Mouse (Mus musculus) ES-Bruce4 (cell line): ENCODE data around the gene Hemgn. TPM values are rescaled to one million over a fixed set of nuclear protein-coding genes. Genes with fewer than 3 reads are reported as not detected.

Source experiments
- H3K27ac ChIP-seq: 2 replicates; pipeline ENCODE4 v1.5.1; 2012; ENCODE audit warnings: low read length, inconsistent platforms; ENCODE audit not compliant: insufficient read depth
- H3K27me3 ChIP-seq: 2 replicates; pipeline ENCODE4 v1.6.1; 2012; ENCODE audit warnings: mild to moderate bottlenecking, low read length, inconsistent platforms; ENCODE audit not compliant: control insufficient read depth, poor library complexity, insufficient read depth, severe bottlenecking
- H3K36me3 ChIP-seq: 2 replicates; pipeline ENCODE4 v1.6.1; 2012; ENCODE audit warnings: inconsistent platforms, mild to moderate bottlenecking, low read length, moderate library complexity; ENCODE audit not compliant: control insufficient read depth, poor library complexity, insufficient read depth, severe bottlenecking
- H3K4me1 ChIP-seq: one replicate; pipeline ENCODE4 v1.8.1; 2011; ENCODE audit warnings: low read length; ENCODE audit not compliant: control insufficient read depth, insufficient read depth
- H3K4me3 ChIP-seq: 2 replicates; pipeline ENCODE4 v1.5.1; 2011; ENCODE audit warnings: low read depth, mild to moderate bottlenecking, low read length
- H3K9ac ChIP-seq: 2 replicates; pipeline ENCODE4 v1.6.1; 2012; ENCODE audit warnings: low read depth, mild to moderate bottlenecking, inconsistent platforms; ENCODE audit not compliant: poor library complexity, severe bottlenecking
- H3K9me3 ChIP-seq: replicated peaks from 2 replicates; pipeline ENCODE4 v1.6.1; 2012; ENCODE audit warnings: mild to moderate bottlenecking, low read length, inconsistent platforms; ENCODE audit not compliant: control insufficient read depth, poor library complexity, insufficient read depth, severe bottlenecking
- CTCF ChIP-seq: IDR thresholded peaks from one replicate; pipeline ENCODE4 v1.8.1; 2011; ENCODE audit warnings: low read depth, low read length
- EP300 ChIP-seq: IDR thresholded peaks from 2 replicates; pipeline ENCODE4 v1.6.1; 2011; ENCODE audit warnings: low read depth, low read length; ENCODE audit not compliant: insufficient read depth
- POLR2A ChIP-seq: IDR thresholded peaks from one replicate; pipeline ENCODE4 v1.8.1; 2011; ENCODE audit warnings: low read length; ENCODE audit not compliant: insufficient read depth
- polyA plus RNA-seq: library from polyadenylated mRNA; stranded (reverse); fragments of >200 nt; gene quantifications from 2 replicates; pipeline ENCODE4 v1.2.4, GENCODE M21; 2011; ENCODE audit warnings: low read depth; ENCODE audit not compliant: missing spikeins, insufficient read depth, insufficient read length

The Hemgn gene
- polyA plus RNA-seq, 1 experiment, result not detected

DNA sequence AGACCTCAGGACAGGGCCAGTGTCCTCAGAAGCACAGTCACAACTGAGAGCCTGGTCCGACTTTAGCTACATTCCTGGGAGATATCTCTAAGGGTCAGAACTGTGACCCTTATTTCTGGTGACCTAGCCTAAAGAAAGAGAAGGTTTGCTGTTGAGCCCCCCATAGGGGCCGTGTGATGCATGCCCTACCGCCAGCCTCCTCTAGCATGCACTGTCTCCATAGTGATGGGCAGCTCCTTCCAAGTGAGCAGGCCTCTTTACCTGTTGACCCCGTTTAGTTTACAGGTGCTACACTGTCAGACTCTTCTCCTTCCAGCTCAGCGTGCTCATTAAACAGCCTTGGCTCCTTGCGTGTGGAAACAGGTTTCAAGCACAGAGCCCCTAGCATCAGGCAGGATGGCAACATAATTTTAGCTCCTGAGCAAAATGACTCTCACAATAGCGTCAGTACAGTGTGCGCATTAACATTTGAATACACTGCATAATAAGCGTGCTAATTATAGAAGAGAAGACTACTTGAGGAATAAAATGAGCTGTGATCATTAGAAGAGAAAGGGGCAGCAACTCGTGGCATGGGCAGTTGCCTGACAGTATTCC lies 15.7 kb upstream of the Hemgn start:
- H3K27me3 ChIP-seq, result no peaks in the 10 kb centered on the region; the same call in 1 of the 2 replicates
- H3K36me3 ChIP-seq, result no peaks in the 10 kb centered on the region
- no peak overlapping the region for H3K9ac ChIP-seq
- H3K4me1 ChIP-seq, result no peaks in the 10 kb centered on the region
- no peak overlapping the region for H3K4me3 ChIP-seq
- H3K9me3 ChIP-seq, result no peaks in the 10 kb centered on the region
- TF ChIP-seq CTCF (no peak), POLR2A (no peak), EP300 (no peak)
- no peak overlapping the region for H3K27ac ChIP-seq

DNA sequence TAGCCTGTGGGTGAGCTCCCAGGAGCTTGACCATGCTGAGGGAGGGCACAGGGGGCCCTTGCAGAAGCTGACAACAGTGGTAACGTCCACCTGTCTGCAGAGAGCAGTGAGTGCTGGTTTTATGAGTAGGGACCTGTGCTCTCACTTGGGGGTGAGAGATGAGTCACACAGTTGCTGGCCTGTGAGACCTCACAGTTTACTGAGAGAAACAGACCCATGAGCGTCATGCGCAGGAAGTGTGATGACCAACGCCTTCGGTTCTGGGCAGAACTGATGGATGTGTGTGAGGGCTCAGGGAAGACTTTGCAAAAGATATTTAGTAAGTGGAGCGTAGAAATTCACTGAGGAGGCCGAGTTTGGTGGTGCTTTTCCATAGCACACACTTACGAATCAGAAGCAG lies 9.3 kb upstream of the Hemgn start:
- no peaks in the 10 kb centered on the region; the same call in 1 of the 2 replicates for H3K27me3 ChIP-seq
- H3K4me1 ChIP-seq, result no peaks in the 10 kb centered on the region
- no peak for TF ChIP-seq EP300
- no peak for TF ChIP-seq POLR2A
- no peak for TF ChIP-seq CTCF

DNA sequence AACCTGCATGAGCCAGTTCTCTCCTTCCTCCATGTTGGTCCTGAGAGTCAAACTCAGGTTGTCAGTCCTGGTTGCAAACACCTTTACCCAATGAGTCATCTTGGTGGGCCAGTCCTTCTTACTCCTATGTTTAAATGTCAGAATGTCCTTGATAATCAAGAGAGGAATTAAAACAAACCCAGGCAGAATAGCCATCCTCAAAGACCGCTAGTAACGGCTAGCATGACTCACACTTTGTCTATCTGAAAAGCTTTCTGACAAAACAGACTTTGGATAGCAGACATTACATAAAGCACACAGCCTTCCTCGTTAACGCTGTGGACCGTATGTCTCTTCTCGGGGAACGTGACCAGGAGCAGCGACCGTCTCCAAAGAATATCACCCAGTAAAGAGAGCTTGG lies 5.5 kb upstream of the Hemgn start:
- Histone ChIP-seq H3K27me3 (no peaks in the 10 kb centered on the region; the same call in 1 of the 2 replicates), H3K9ac (no peak overlapping the region), H3K9me3 (no peaks in the 10 kb centered on the region), H3K4me1 (no peaks in the 10 kb centered on the region), H3K4me3 (no peak overlapping the region), H3K27ac (no peak overlapping the region), H3K36me3 (no peaks in the 10 kb centered on the region)
- TF ChIP-seq POLR2A, result no peak
- TF ChIP-seq EP300, result no peak
- no peak for TF ChIP-seq CTCF

More for the DNA sequence above, 9.3 kb upstream of the Hemgn start:
- Histone ChIP-seq H3K36me3 (no peaks in the 10 kb centered on the region), H3K9ac (no peak overlapping the region), H3K9me3 (no peaks in the 10 kb centered on the region), H3K4me3 (no peak overlapping the region), H3K27ac (no peak overlapping the region)

DNA sequence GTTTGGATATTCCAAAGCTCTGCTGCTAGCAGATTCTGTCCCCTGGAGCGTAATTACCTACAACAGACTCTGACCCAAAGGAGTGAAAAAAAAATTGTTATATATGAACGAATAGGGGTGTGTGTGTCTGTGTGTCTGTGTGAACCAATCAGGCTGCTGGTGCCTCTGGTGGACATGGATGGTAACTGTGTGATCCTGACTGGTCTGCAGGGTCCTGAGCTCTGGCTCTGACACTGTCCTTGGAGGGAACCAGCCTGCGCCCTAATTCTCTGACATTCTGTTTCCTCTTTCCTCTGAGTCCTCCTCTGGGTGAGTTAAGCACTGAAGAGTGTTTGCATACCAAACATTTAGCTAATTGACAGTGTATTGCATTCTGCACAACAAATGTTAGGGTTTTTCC lies 4.2 kb upstream of the Hemgn start:
- Histone ChIP-seq H3K9ac (no peak overlapping the region), H3K27ac (no peak overlapping the region), H3K27me3 (no peaks in the 10 kb centered on the region; the same call in 1 of the 2 replicates), H3K4me3 (no peak overlapping the region), H3K36me3 (no peaks in the 10 kb centered on the region), H3K9me3 (no peaks in the 10 kb centered on the region), H3K4me1 (no peaks in the 10 kb centered on the region)
- TF ChIP-seq POLR2A, result no peak
- peak; percentile 25 for TF ChIP-seq CTCF

DNA sequence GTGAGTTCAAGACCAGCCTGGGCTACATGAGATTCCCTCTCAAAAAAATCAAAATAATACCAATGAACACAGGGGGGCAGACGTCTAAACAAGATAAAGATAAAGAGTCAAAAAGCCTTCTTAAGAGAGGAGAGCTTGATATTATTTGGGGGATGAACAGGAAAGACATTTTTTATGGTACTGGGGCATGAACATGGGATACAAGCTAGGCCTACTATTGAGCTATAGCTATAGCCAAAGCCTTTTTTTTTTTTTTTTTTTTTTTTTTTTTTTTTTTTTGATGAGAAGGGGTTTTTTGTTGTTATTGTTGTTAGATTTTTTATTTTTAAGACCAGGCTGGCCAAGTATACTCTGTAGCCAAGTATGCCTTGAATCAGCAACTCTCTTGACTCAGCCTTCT lies 1.2 kb downstream of the Hemgn start:
- TF ChIP-seq POLR2A (no peak), CTCF (no peak), EP300 (no peak)

DNA sequence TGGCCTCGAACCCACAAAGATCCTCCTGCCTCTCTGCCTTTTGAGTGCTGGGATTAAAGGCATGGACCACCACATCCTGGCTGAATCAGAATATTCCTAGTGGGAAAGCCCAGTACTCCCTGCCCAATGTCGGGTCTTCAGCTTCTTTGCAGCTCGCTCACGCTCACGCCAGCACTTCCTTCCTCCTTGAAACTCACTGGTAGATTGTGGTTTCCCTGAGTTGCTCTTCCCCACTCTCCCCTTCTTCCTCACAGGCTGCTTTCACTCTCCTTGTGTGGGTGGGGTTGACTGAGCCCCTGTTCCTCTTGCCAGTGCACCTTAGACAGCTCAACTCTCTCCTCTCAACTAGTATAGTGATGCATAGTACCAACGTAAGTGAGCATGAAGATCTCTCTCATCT lies 1.8 kb downstream of the Hemgn start:
- Histone ChIP-seq H3K27ac (no peak overlapping the region), H3K4me3 (no peak overlapping the region), H3K9me3 (no peaks in the 10 kb centered on the region), H3K27me3 (no peaks in the 10 kb centered on the region), H3K9ac (no peak overlapping the region), H3K4me1 (no peaks in the 10 kb centered on the region), H3K36me3 (no peaks in the 10 kb centered on the region)
- TF ChIP-seq EP300 (no peak), POLR2A (no peak), CTCF (no peak)

More for the DNA sequence above, 1.2 kb downstream of the Hemgn start:
- H3K9ac ChIP-seq, result no peak overlapping the region
- H3K4me1 ChIP-seq, result no peaks in the 10 kb centered on the region
- H3K36me3 ChIP-seq, result no peaks in the 10 kb centered on the region
- no peaks in the 10 kb centered on the region for H3K27me3 ChIP-seq
- H3K27ac ChIP-seq, result no peak overlapping the region
- H3K4me3 ChIP-seq, result no peak overlapping the region
- H3K9me3 ChIP-seq, result no peaks in the 10 kb centered on the region
